Mouse (Mus musculus) heart, embryonic 14.5 days (tissue): ENCODE data around the gene Sec31b. TPM values are rescaled to one million over a fixed set of nuclear protein-coding genes. Genes with fewer than 3 reads are reported as not detected.

ENCODE experiments used
- ATAC-seq: fragments of 200-750 bp; cut with Nextera tagmentation; 2 replicates; pipeline ENCODE4 v1.8.0; 2017; ENCODE audit warnings: low read depth, moderate TSS enrichment; ENCODE audit not compliant: insufficient number of reproducible peaks, insufficient read depth, low FRiP score
- H3K27ac ChIP-seq, 2 experiments: fragments of 200-500 bp in 1 of 2; fragments of 300-500 bp in 1 of 2; sonication (generic) in 1 of 2; replicated peaks in 1 of 2; 2 replicates each; pipeline ENCODE4 v1.5.1; 2012 to 2014; ENCODE audit warnings: low read depth in 2 of 2, low read length in 2 of 2, control low read depth in 1 of 2, mild to moderate bottlenecking in 1 of 2, mixed read lengths in 1 of 2; ENCODE audit not compliant: control insufficient read depth in 1 of 2, insufficient read depth in 1 of 2
- H3K27me3 ChIP-seq: fragments of 300-500 bp; sonication (generic); 2 replicates; pipeline ENCODE4 v1.6.1; 2014; ENCODE audit warnings: mild to moderate bottlenecking, low read length, control low read depth; ENCODE audit not compliant: control insufficient read depth, insufficient read depth
- H3K36me3 ChIP-seq: fragments of 300-500 bp; sonication (generic); 2 replicates; pipeline ENCODE4 v1.6.1; 2014; ENCODE audit warnings: mild to moderate bottlenecking, control low read depth, low read length, mixed read lengths; ENCODE audit not compliant: control insufficient read depth, insufficient read depth
- H3K4me1 ChIP-seq, 2 experiments: fragments of 200-500 bp in 1 of 2; fragments of 300-500 bp in 1 of 2; sonication (generic) in 1 of 2; 2 replicates each; pipeline ENCODE4 v1.6.1; 2012 to 2014; ENCODE audit warnings: low read length in 2 of 2, control low read depth in 1 of 2, mixed read lengths in 1 of 2; ENCODE audit not compliant: control insufficient read depth in 2 of 2, insufficient read depth in 2 of 2
- H3K4me2 ChIP-seq: fragments of 300-500 bp; sonication (generic); 2 replicates; pipeline ENCODE4 v1.6.1; 2014; ENCODE audit warnings: mild to moderate bottlenecking, low read length
- H3K4me3 ChIP-seq, 2 experiments: fragments of 200-500 bp in 1 of 2; fragments of 300-500 bp in 1 of 2; sonication (generic) in 1 of 2; 2 replicates each; pipeline ENCODE4 v1.5.1; 2012 to 2014; ENCODE audit warnings: low read length in 2 of 2, mild to moderate bottlenecking in 2 of 2, control low read depth in 1 of 2, low read depth in 1 of 2, moderate library complexity in 1 of 2; ENCODE audit not compliant: control insufficient read depth in 1 of 2, insufficient read depth in 1 of 2
- H3K9ac ChIP-seq: fragments of 300-500 bp; sonication (generic); 2 replicates; pipeline ENCODE4 v1.6.1; 2014; ENCODE audit warnings: mild to moderate bottlenecking, low read length
- H3K9me3 ChIP-seq: fragments of 300-500 bp; sonication (generic); 2 replicates; pipeline ENCODE4 v1.6.1; 2016; ENCODE audit warnings: low read length, control low read depth; ENCODE audit not compliant: control insufficient read depth
- WGBS: fragments of 180-500 bp; shearing (Covaris S2); extraction: QIAGEN DNeasy Blood & Tissue Kit; methylation state at CpG from one replicate; pipeline ENCODE4 v1.1.7; 2014; 5-methylcytosine and 5-hydroxymethylcytosine counted together
- polyA plus RNA-seq: library from polyadenylated mRNA; unstranded; fragments of >200 nt; fragmentation: Nextera tagmentation; extraction: Ambion mirVana; gene quantifications from 2 replicates; pipeline ENCODE4 v1.2.1, GENCODE M21; 2014

Sec31b gene
- polyA plus RNA-seq, 1 experiment from 2014 or later, result 1.1 TPM

- Histone ChIP-seq H3K4me3 (no peak overlapping the region), H3K4me1 (peaks cover 0 to 5% of the 10 kb centered on the region in 2 experiments; a peak in 1 of 4 replicates), H3K4me2 (no peak overlapping the region), H3K9me3 (no peaks in the 10 kb centered on the region), H3K9ac (no peak overlapping the region), H3K27me3 (peaks cover 22% of the 10 kb centered on the region), H3K36me3 (no peaks in the 10 kb centered on the region), H3K27ac (no peak overlapping the region)
- ATAC-seq, result no peak
- WGBS, result 63% methylated on average over 6 of the region's 6 CpGs
These were observed 46.7 kb downstream of the Sec31b start for GRCm38 (mm10) chr19:44498936-44499335.

- Histone ChIP-seq H3K4me3 (no peak overlapping the region), H3K27ac (no peak overlapping the region), H3K9ac (no peak overlapping the region), H3K27me3 (peaks cover 24% of the 10 kb centered on the region), H3K4me2 (no peak overlapping the region), H3K9me3 (no peaks in the 10 kb centered on the region), H3K4me1 (no peaks in the 10 kb centered on the region), H3K36me3 (no peaks in the 10 kb centered on the region)
- no peak for ATAC-seq
- 73% methylated on average over 10 of the region's 10 CpGs for WGBS
These were observed 48.7 kb downstream of the Sec31b start for GRCm38 (mm10) chr19:44496941-44497340.

GRCm38 (mm10) chr19:44496511-44496910 lies 49.2 kb downstream of the Sec31b start:
- no peak overlapping the region for H3K4me3 ChIP-seq
- no peaks in the 10 kb centered on the region for H3K4me1 ChIP-seq
- no peaks in the 10 kb centered on the region for H3K9me3 ChIP-seq
- H3K27me3 ChIP-seq, result peaks cover 24% of the 10 kb centered on the region
- ATAC-seq, result no peak
- no peak overlapping the region for H3K4me2 ChIP-seq
- H3K36me3 ChIP-seq, result no peaks in the 10 kb centered on the region
- WGBS, result 48% methylated on average over 8 of the region's 8 CpGs
- H3K9ac ChIP-seq, result no peak overlapping the region
- no peak overlapping the region for H3K27ac ChIP-seq

- H3K9ac ChIP-seq, result no peak within 1 kb of the TSS
- ATAC-seq, result no peak
- no peaks in the 10 kb centered on the region for H3K4me1 ChIP-seq
- H3K36me3 ChIP-seq, result no peaks in the 10 kb centered on the region
- H3K27ac ChIP-seq, result no peak within 1 kb of the TSS
- H3K4me3 ChIP-seq, result no peak within 1 kb of the TSS
- H3K27me3 ChIP-seq, result peaks cover 20% of the 10 kb centered on the region
- 45% methylated on average over 8 of the region's 8 CpGs for whole genome bisulfite sequencing
- no peaks in the 10 kb centered on the region for H3K9me3 ChIP-seq
- H3K4me2 ChIP-seq, result no peak within 1 kb of the TSS
These were observed 52.5 kb downstream of the Sec31b start, which contains the start of gene Wnt8b for GRCm38 (mm10) chr19:44493128-44493527. Wnt8b (plus strand) TSS chr19:44493472.

- Histone ChIP-seq H3K36me3 (no peaks in the 10 kb centered on the region), H3K27me3 (peaks cover 6% of the 10 kb centered on the region), H3K4me3 (no peak overlapping the region), H3K27ac (no peak overlapping the region), H3K4me1 (no peaks in the 10 kb centered on the region), H3K9ac (no peak overlapping the region), H3K9me3 (no peaks in the 10 kb centered on the region), H3K4me2 (no peak overlapping the region)
- 14% methylated on average over 8 of the region's 8 CpGs for WGBS
- no peak for ATAC-seq
These were observed 58.4 kb downstream of the Sec31b start for GRCm38 (mm10) chr19:44487266-44487665.

GRCm38 (mm10) chr19:44476541-44476940 lies 69.1 kb downstream of the Sec31b start:
- no peak overlapping the region for H3K27ac ChIP-seq
- no peaks in the 10 kb centered on the region for H3K36me3 ChIP-seq
- H3K9me3 ChIP-seq, result no peaks in the 10 kb centered on the region
- H3K27me3 ChIP-seq, result no peaks in the 10 kb centered on the region
- H3K4me3 ChIP-seq, result no peak overlapping the region
- H3K9ac ChIP-seq, result no peak overlapping the region
- H3K4me2 ChIP-seq, result no peak overlapping the region
- no peaks in the 10 kb centered on the region for H3K4me1 ChIP-seq
- no peak for ATAC-seq
- WGBS, result 54% methylated on average over 3 of the region's 3 CpGs

GRCm38 (mm10) chr19:44475268-44475667 lies 70.4 kb downstream of the Sec31b start:
- no peak for ATAC-seq

GRCm38 (mm10) chr19:44474158-44474557 lies 71.5 kb downstream of the Sec31b start:
- ATAC-seq, result no peak
- Histone ChIP-seq H3K4me1 (no peaks in the 10 kb centered on the region), H3K27me3 (no peaks in the 10 kb centered on the region), H3K27ac (no peak overlapping the region), H3K36me3 (no peaks in the 10 kb centered on the region), H3K9ac (no peak overlapping the region), H3K9me3 (no peaks in the 10 kb centered on the region), H3K4me2 (no peak overlapping the region), H3K4me3 (no peak overlapping the region)
- WGBS, result 3% methylated on average over 10 of the region's 10 CpGs

More at GRCm38 (mm10) chr19:44475268-44475667, 70.4 kb downstream of the Sec31b start:
- Histone ChIP-seq H3K4me2 (no peak overlapping the region), H3K27ac (no peak overlapping the region), H3K9ac (no peak overlapping the region), H3K36me3 (no peaks in the 10 kb centered on the region), H3K4me3 (no peak overlapping the region), H3K9me3 (no peaks in the 10 kb centered on the region), H3K4me1 (no peaks in the 10 kb centered on the region), H3K27me3 (no peaks in the 10 kb centered on the region)
- WGBS, result 82% methylated on average over 6 of the region's 6 CpGs
